Mouse (Mus musculus): ENCODE measurements at regions not wholly inside any gene's neighbourhood (a gene's known extent, or its start where the extent isn't known, plus 50 kb on each side); places are given as distances from the start of the nearest gene placed in this dataset.

- TF ChIP-seq CTCF (IDR thresholded peaks at IDR 0.05; ENCODE audit: extremely low read depth, insufficient read depth, low read length) (no peak), POLR2A (IDR thresholded peaks at IDR 0.05; ENCODE audit: extremely low read depth, insufficient read depth, low read length) (no peak)
Measured at GRCm38 (mm10) chr15:94174083-94174482, 291.1 kb downstream of the Adamts20 start.
